ENCODE assay signal across 25 mouse cellular contexts in the genomic region with DNA sequence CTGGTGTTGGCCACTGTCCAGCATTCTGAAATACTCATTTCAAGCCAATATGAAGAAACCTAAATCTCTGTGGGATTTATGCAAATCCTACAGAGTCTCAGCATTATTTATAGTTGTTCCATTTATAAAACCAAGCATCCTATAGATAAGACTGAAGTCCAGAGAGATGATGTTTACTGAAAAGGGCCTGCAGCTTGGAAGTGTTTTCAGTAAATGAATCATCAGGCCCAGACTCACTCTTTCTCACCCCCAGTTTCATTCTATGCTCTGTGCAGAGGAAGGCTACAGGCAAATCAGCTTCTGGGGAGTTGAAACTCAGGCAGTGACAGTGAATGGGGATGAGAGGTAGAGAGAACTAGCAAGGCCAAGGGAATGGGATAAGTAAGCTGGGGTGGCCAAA.
"Had no signal": no experiment of that assay in that cellular context is flagged by ENCODE, and none has a peak within 500 bp of the region (broad histone marks: within the 10 kb centered on the region; RNA-seq: fewer than 3 reads in every experiment).

No protein-coding gene starts in this region.

- ATAC-seq: hindbrain, postnatal 0 days; intestine, embryonic 16.5 days; liver, embryonic 12.5 days had no signal

- DNase-seq: gastrocnemius, postnatal 14 days; gastrocnemius, postnatal 36 days; heart, adult 11 months; heart, adult 2 months; heart, postnatal 14 days; heart, postnatal 36 days; kidney, adult 11 months; kidney, adult 2 months; kidney, adult 9 months; kidney, postnatal 14 days; kidney, postnatal 36 days; layer of hippocampus, adult 9-11 months; layer of hippocampus, postnatal 36 days; left cerebral cortex, postnatal 4 days had no signal

- H3K4me1 ChIP-seq: limb, embryonic 13.5 days; limb, embryonic 15.5 days; liver, embryonic 12.5 days had no signal

- H3K4me3 ChIP-seq: heart, adult 2 months; heart, embryonic 12.5 days; hindbrain, embryonic 13.5 days; hindbrain, embryonic 15.5 days; kidney, embryonic 15.5 days; limb, embryonic 13.5 days; limb, embryonic 15.5 days; liver, embryonic 12.5 days had no signal

- H3K27ac ChIP-seq: heart, adult 2 months; hindbrain, embryonic 13.5 days; hindbrain, embryonic 15.5 days; hindbrain, postnatal 0 days; kidney, embryonic 15.5 days; kidney, postnatal 0 days; limb, embryonic 13.5 days; limb, embryonic 15.5 days; liver, embryonic 12.5 days; liver, embryonic 14.5 days had no signal
